Mouse (Mus musculus): Measurements from ENCODE around the gene Mthfs.
"Not testable (repeated sequence)": the region's sequence is repeated elsewhere in the genome, so short reads cannot be mapped to it uniquely, and the experiment has no call there.

Gene Mthfs

GRCm38 (mm10) chr9:89240516-89241019 lies 30.1 kb downstream of the Mthfs start:
- not testable (repeated sequence) for DNase-seq (ENCODE audit: low spot score)

GRCm38 (mm10) chr9:89253400-89253799 lies 42.9 kb downstream of the Mthfs start:
- no peak for DNase-seq (ENCODE audit: low spot score)

GRCm38 (mm10) chr9:89256556-89257335 lies 46.3 kb downstream of the Mthfs start:
- no peak for DNase-seq (ENCODE audit: low spot score)

GRCm38 (mm10) chr9:89263968-89264367 lies 53.5 kb downstream of the Mthfs start:
- DNase-seq (ENCODE audit: low spot score), result no peak

GRCm38 (mm10) chr9:89264571-89264970 lies 54.1 kb downstream of the Mthfs start:
- DNase-seq (ENCODE audit: low spot score), result no peak

GRCm38 (mm10) chr9:89267093-89267492 lies 56.6 kb downstream of the Mthfs start:
- no peak for DNase-seq (ENCODE audit: low spot score)

- DNase-seq (ENCODE audit: low spot score), result no peak
Observed at GRCm38 (mm10) chr9:89267572-89267971, 57.1 kb downstream of the Mthfs start.

GRCm38 (mm10) chr9:89270376-89270775 lies 59.9 kb downstream of the Mthfs start:
- no peak for DNase-seq (ENCODE audit: low spot score)

- no peak for DNase-seq (ENCODE audit: low spot score)
Observed at GRCm38 (mm10) chr9:89273766-89274165, 63.3 kb downstream of the Mthfs start.

GRCm38 (mm10) chr9:89278207-89278606 lies 67.7 kb downstream of the Mthfs start:
- DNase-seq (ENCODE audit: low spot score), result no peak

- DNase-seq (ENCODE audit: low spot score), result no peak
Observed at GRCm38 (mm10) chr9:89282374-89283068, 72.0 kb downstream of the Mthfs start.

GRCm38 (mm10) chr9:89288037-89288436 lies 77.6 kb downstream of the Mthfs start:
- DNase-seq (ENCODE audit: low spot score), result no peak

- DNase-seq (ENCODE audit: low spot score), result no peak
Observed at GRCm38 (mm10) chr9:89293364-89293763, 82.9 kb downstream of the Mthfs start.

GRCm38 (mm10) chr9:89294121-89294520 lies 83.6 kb downstream of the Mthfs start:
- no peak for DNase-seq (ENCODE audit: low spot score)

GRCm38 (mm10) chr9:89305637-89306036 lies 95.2 kb downstream of the Mthfs start:
- DNase-seq (ENCODE audit: low spot score), result no peak

- DNase-seq (ENCODE audit: low spot score), result no peak
Observed at GRCm38 (mm10) chr9:89308357-89309194, 98.1 kb downstream of the Mthfs start.

- no peak for DNase-seq (ENCODE audit: low spot score)
Observed at GRCm38 (mm10) chr9:89309195-89309535, 98.7 kb downstream of the Mthfs start.

- no peak for DNase-seq (ENCODE audit: low spot score)
Observed at GRCm38 (mm10) chr9:89311649-89312048, 101.2 kb downstream of the Mthfs start.

GRCm38 (mm10) chr9:89373731-89374130 lies 163.3 kb downstream of the Mthfs start:
- DNase-seq (ENCODE audit: low spot score), result no peak

GRCm38 (mm10) chr9:89374650-89375049 lies 164.2 kb downstream of the Mthfs start:
- DNase-seq (ENCODE audit: low spot score), result no peak

GRCm38 (mm10) chr9:89403031-89403430 lies 192.6 kb downstream of the Mthfs start:
- no peak for DNase-seq (ENCODE audit: low spot score)
